Mouse (Mus musculus) granulocyte monocyte progenitor cell, adult 5-6 weeks (primary cell): ENCODE measurements around the gene Gjc1. TPM values are rescaled to one million over a fixed set of nuclear protein-coding genes. Genes with fewer than 3 reads are reported as not detected.

Experiments used
- ATAC-seq: replicated peaks from 2 replicates; pipeline ENCODE4 v1.8.0; 2016; ENCODE audit warnings: mild to moderate bottlenecking, moderate TSS enrichment, inconsistent platforms; ENCODE audit not compliant: poor library complexity, severe bottlenecking
- total RNA-seq, 2 experiments: library from RNA; stranded (forward) in 1 of 2; stranded (reverse) in 1 of 2; fragments of 200-712, 200-1000 nt in 1 of 2; fragments of >200 nt in 1 of 2; fragmentation: Nextera tagmentation in 1 of 2; gene quantifications; 2 replicates each; pipeline ENCODE4 v1.2.3; 2014 to 2017

Gjc1 gene
- total RNA-seq, 2 experiments from 2014 or later, result not detected

DNA sequence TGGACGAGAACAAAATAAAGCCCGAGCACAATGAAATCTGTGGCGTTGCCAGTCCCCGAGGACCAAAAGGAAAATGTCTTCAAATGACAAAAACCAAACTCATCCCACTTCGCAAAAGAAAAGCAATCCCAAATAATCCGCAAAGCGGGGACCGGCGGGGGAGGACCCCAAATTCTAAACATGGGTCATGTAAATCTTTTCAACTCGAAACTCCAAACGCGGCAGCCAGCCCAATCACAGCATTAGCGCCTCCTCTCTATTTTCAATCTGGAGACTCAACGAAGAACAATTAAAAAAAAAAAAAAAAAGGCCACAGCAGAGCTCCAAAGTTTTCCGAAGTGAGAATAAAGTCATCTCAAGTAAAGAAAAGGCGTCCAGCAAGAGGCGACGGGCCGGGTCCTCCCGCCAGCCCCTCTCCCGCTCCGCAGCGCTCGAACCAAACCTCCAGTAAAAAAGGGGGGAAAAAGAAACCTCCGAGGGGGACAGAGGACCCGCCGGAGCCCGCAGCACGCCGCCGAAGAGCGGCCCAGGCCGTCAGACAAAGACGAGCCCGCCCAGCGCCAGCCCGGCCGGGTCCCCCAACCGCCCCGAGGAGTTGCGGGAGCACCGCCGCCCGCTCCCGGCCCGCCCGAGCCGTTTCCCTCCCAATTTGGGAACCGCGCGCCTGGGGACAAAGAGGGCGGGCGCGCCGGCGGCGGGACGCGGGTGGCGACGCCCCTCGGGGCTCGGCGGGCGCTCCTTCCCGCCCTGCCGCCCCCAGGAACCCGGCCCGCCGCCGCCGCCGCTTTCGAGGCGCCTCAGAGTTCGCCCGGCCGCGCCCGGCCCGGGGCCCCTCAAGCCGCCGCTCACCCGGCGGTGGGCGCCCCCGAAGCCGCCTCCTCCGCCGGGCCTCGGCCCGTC is 1.1 kb downstream of the Gjc1 start:
- ATAC-seq, result peak; percentile 25; the same call in 1 of the 2 replicates

DNA sequence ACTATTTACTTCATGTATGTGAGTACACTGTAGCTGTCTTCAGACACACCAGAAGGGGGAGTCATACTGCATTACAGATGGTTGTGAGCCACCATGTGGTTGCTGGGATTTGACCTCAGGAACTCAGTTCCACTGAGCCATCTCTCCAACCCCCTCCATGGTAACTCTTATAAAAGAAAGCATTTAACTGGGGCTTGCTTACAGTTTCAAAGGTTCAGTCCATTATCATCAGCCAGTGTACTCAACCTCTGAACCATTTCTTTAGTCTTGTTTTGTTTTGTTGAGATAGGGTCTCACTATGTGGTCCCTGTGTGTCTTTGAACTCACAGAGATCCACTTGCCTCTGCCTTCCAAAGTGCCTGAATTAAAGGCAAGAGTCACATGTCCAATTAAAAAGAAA is 4.6 kb downstream of the Gjc1 start:
- ATAC-seq, result no peak

DNA sequence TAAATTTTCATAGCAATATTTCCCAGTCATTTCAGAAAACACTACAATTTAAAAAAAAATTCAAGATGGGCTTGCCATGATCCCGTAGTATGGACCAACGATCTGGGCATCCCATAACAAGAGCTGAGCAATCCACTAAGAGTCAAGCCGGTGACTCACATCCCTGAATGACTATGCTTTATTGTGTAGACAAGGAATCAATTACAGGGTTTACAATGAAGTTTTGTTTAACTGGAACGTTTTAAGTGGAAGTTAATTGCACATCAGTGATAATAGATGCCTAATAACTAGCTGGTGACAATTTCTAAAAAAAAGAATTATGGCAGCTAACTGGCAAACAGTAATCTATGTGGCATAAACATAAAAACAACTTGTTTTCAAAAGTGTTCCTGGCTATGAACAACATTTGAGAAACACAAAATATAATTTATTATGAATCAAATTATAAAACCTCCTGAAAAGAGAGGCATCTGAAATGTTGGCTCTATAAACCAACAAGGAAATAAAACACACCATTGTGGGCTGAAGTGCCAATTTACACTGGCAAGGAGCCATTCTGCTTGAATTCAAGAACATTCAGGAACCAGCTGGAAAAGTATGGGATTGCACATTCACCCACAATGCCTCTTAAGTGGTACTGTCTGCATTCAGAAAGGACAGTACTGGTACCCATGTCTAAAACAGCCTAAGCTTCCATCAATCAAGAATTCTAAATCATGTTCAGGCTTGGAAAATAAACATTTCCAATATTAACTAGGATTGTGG is 8.6 kb downstream of the Gjc1 start:
- no peak for ATAC-seq

DNA sequence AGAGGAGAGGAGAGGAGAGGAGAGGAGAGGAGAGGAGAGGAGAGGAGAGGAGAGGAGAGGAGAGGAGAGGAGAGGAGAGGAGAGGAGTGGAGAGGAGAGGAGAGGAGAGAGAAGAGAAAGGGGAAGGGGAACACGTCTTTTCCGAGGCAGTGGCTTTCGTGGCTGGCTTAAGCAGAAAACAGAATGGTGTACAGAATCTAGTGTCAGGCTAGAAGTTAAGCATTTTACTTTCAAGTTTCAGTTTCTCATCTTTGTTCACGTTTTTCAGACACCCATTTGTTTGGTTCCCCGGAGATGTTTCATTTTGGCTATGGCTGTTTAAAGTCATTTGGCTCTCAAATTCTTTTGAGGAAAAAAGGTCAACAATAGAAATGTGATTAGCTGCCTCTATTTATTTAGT is 11.3 kb downstream of the Gjc1 start:
- ATAC-seq, result no peak

DNA sequence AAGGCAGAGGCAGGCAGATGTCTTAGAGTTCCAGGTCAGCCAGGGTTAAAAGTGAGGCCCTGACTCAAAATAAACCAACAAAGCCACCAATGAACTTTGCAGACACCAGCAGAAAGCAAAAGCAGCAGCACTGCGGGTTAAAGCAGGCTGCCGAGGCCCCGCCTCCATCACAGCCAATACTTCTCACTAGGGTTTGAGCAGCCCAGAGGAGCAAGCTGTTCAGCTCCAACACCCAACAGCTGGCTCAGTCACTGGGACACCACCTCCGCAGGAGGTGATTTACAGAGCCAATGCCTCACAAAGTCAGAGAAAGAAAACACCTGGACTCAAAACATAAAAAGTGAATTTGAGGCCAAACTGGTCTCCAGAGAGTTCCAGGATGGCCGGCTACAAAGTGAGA is 16.0 kb downstream of the Gjc1 start:
- no peak for ATAC-seq

DNA sequence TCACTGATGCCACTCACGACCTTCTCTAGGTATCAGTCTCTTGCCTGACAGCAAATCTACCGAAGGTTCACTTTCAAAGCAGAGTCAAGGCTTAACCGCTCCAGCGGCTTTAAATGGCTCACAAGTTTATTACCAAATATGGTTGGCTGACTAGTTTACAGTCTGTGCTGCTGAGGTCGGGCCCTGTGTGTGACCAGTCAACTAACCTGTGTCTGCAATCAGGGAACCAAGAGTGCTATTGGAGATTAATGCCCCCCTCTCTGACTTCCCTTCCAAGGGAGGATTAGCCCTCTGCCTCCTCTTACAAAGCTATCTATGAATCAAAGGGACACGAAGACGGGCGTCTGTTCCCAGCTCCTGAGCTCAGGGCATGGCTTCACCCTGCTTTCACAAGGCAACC is 25.3 kb downstream of the Gjc1 start:
- no peak for ATAC-seq

DNA sequence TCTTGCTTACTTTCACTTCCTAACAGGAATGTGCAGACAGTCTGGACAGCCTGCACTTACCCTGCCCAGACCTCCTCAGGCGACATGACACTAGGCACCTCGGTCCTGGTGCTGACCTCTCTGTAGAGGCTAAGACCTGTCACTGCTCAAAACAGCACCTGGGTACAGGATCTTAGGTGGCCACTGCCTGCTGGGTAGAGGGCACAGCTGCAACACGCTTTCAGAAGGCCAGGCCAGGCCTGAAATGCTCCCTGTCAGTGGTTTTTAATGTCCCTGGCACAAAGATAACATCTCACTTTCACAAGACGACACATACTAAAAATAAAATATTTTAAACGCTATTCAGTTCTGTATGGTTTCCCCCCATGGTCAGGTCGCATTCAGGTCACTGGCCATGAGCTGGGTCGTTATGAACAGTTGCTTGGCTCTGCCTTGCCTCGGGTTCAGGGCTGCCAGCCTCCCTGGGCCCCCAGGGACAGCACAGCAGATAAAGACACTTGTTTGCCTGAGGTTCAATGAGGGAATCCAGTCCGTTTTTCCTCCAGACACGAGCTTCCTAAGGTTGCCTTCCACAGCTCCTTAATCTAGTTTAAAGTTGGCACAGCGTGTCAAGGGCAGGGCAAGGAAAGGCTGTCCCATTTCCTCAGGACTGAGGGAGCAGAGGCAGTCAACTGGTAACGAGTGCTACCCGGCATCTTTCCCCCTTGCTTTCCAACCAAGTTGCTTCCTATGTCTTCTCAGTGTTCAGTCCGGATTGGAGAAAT is 27.6 kb downstream of the Gjc1 start:
- 0 out of 2 replicates have a peak, but pooled peaks have one; percentile 30 for ATAC-seq

DNA sequence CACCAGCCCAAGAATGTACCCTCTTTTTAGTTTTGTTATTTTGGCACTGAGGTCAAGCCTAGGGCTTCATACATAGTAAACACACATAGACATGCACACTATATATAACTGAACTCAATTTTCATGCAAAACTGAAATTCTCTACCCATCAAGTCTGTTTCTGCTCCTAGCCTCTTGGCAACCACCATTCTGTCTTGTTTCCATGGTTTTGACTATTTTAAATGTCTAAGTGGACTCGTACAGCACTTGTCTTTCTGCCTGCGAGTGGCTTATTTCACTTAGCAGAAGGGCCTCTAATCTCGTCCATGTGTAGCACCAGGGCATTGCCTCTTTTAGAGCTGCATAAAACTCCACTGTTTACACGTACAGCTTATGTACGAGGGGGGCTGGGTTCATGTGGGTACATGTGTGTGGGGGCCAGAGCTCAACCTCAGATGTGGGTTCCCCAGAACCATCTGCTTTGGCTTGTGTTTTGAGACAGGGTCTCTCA is 31.8 kb downstream of the Gjc1 start:
- ATAC-seq, result no peak

DNA sequence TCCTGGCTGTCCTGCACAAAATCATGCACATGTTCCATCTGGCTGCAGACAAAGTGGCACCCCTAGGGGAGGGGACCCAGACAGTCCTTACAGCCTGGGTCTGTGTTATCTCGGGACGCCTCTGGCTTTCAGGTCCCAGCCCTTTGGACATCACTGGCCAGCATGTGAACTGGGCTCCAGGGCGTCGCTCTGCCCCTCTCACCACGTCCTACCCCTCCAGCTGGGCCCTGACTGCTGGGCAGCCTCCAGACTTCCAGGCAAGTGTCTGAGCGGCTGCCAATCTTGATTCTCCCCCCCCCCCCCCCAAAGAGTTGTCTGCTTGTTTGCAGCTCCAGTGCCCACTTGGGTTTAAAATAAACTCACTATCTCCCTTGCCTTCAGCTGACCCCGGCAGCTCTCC is 36.1 kb downstream of the Gjc1 start:
- ATAC-seq, result no peak

DNA sequence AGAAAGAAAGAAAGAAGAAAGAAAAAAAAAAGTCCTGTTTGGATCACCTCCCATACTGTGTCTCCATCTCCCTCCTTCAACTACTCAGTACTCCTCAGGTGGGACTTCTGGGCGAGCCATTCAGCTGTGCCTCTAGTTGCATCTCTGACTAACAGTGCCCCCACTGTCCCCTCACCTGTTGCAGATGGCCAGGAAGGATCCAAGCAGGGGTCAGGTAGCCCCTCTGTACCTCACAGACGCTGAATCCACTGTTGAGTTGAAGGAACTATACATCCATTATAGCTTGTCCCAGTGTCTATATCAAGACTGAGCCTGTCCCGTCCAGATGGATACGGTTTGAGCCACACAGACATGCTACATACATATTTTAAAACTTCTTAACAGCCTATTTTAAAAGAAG is 38.0 kb downstream of the Gjc1 start:
- ATAC-seq, result no peak

DNA sequence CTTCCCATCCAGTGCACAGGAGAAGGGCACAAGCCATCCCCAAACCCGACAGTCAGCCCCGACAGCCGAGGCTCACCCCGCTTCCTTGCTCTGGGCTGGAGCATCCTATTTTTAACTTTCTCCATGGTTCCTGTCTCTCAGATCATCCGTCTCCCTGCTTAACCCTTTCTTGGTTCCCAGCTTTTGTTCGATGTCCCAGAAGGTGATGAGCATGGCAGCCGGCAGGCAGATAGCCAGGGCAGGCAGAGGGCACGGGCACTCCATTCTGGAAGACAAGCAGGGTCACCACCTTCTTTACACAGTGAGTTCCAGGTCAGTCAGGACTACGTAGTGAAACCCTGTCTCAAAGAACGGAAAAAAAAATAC is 38.5 kb downstream of the Gjc1 start:
- no peak for ATAC-seq

DNA sequence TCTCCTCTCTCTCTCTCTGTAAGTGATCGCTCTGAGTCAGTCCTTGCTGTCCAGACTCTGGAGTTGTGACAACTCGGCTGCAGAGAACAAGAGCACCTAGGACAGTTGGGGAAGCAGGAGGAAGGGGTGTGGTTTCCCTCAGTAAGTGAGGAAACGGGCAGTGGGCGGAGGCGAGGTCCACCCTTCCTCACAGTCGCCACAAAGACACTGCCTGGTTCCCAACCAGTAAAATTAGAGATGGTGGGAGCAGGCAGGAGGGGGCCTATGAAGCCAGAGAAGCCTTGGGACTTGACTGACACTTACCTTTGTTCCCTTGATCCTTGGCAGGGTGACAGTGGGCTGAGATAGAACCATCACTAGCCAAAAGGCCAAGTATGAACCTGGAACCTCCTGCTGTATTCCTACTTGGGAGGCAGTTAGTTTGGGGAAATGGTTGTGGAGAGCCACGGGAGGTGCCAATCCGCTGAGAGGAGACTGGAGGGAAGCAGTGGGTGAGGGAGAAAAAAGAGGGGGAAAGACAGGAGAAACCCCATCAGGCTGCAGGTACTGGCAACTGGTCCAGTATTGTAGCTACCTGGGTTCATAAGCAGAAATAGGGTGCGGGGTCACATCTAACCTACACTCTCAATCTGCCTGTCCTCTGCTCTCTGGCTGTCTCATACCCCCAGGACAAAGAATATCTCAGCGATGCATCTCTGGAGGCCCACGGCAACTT is 39.1 kb downstream of the Gjc1 start:
- ATAC-seq, result peak; percentile 86

DNA sequence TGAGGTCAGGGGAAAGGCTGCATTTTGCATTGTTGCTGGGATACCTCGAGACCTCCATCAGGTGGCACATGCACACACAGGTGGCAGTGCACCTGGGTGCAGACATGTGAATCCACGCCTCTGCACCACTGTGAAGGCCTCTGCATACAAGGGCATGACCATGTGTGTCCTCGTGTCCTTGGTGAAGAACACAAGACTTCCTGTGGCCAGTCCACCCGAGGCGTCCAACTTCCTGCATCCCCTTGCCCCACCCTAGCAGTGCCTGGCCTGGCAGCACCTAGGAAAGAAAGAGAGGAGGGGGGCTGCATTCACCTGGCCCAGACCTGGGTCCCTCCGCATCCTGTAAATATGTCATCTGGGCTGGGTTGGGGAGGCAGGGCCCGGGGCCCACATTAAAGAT is 39.7 kb downstream of the Gjc1 start:
- ATAC-seq, result 0 out of 2 replicates have a peak, but pooled peaks have one; percentile 2

DNA sequence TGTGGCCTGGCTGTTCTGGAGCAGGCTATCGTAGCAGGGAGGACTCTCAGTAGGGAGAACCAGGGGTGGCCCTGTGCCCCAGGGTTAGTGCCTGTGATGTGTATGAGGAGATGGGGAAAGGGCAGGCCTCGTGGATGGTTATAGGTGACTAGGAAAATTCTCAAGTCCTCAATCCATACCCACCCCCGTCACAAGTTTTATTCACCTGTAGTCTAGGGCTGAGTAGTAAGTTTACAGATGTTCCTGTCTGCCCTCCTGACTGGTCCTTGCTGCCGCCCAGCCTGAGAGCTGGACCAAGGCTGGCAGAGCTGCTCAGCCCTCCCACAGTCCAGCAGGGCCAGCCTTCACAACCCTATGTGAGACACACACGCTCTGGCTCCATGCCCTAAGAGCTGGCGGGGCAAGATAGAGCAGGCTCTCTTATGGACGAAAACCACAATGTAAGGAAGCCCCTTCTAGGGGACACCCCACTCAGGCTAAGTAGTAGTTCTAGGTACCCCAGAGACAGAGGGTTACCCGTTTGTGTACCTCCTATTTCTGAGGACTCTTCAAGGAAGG is 40.3 kb downstream of the Gjc1 start:
- ATAC-seq, result no peak

DNA sequence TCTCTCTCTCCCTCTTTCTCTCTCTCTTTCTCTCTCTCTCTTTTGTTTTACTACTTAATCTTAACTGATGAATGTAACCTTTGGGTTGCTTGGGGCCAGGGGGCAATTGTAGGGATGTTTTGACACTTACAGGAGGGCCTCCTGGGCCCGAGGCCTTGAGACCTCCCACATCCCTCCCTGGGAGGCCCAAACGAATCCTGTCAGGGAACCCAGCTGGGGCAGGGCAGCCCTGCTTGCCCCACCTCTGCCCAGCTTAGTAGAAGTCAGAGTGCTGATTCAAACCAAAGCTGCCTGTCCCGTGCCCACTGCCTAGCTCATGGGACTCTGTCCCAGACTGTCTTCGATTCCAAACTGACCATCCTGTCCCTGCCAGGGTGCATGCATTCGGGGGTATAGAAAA is 40.9 kb downstream of the Gjc1 start:
- ATAC-seq, result no peak

DNA sequence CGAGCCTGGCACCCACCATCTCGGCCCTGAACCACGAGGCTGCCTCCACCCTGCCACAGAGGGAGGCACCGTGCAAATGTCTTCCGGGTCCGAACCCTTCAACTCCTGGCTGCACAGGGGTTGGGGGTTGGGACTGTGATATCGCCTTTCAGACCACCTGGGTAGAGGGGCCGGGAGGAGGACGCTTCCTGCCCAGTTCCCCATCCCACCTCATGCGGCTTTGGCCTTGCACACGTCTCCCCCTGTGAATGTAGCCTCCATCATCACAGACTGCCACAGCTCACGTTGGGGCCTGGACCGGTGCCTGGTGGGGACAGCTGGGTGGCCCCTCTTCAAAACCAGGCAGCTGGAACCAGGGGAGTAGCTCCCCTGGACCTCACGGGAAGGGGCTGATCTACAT is 41.3 kb downstream of the Gjc1 start:
- ATAC-seq, result no peak

DNA sequence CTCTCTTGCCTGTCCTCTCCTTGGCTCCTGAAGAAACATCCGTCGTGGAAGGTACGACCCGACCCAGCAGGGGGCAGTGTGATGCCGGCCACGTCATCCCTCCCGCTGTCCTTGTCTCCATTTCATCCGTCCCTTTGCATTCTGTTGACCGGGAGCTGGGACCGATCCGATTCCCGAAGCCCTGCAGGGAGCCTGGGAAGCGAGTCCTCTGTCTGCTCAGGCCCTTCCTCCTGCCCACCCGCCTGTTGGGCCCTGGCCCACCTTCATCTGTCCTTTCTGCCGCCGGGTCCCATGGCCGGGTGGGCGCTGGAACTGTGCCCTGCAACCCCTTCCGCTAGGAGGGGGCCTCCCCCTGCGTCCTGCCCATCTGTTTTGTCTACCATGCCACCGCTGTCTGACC is 41.9 kb downstream of the Gjc1 start:
- no peak for ATAC-seq

DNA sequence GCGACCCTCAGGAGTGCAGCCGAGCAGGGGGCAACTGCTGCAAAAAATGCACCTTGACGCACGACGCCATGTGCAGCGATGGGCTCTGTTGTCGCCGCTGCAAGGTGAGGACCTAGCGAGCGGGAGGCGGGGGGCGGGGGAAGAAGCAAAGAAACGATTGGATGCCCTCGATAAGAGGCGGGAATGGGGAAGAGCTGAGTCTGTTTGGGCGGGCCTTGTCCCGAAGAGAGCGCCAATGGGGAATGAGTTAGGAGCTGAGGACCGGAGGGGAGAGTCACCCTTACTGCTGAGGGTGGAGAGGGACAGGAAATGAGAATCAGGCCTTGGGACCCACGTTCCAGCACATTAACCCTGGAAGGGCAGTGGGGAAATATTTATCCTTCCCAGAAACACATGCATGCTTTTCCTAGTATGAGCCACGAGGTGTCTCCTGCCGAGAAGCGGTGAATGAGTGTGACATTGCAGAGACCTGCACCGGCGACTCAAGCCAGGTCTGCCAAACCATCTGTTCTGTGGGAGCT is 44.8 kb downstream of the Gjc1 start:
- ATAC-seq, result peak; percentile 74
